Mouse (Mus musculus): ENCODE measurements around the gene Nfyc.

The Nfyc gene

GRCm38 (mm10) chr4:120716141-120716571 lies 115.2 kb downstream of the Nfyc start:
- DNase-seq (ENCODE audit: inconsistent ontology term), result no peak

- DNase-seq (ENCODE audit: inconsistent ontology term), result peak; percentile 85
These were observed 117.4 kb downstream of the Nfyc start for GRCm38 (mm10) chr4:120713856-120714497.

DNA sequence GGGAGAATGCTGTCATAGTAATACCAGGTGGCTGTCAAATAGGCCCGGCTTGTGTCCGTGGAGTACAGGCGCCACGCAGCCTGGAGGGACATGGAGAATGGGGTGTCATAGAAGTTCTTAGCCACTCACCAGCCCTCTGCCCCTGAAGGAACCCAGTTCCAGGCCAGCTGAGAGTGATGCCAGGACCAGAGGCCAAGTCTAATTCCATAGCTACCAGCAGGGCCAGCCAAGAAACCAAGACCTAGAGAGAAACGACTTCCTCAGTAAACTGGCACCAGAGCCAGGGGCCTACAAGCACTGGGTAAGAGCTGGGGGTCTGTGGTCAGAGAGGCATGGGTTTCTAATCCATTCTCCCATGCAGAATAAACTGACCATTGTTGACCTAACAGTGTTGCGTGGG lies 118.4 kb downstream of the Nfyc start:
- DNase-seq (ENCODE audit: inconsistent ontology term), result peak; percentile 51

DNA sequence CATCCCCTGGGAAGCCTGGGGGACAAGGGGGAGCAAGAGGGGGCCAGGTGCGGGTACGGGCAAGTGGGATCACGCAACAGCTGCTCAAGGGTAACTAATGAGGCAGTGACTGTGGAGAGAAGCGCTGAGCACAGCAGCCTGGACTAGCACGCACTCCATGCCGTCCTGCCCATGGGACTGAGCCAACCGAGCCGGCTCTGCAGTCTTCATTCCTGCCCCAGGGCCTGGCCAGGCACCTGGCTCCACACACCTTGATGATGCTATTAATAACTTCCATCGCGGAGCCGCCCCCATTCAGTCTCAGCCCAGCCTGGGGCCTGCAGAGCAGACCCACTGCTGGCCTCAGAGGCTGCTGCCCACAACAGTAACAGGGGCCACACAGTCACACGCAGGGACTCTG lies 119.1 kb downstream of the Nfyc start:
- DNase-seq (ENCODE audit: inconsistent ontology term), result no peak

Measured in Muller cell, postnatal 12 days (primary cell).